Mouse (Mus musculus) olfactory bulb, adult 2 months (tissue): ENCODE data around the gene Gm6096. TPM values are rescaled to one million over a fixed set of nuclear protein-coding genes. Genes with fewer than 3 reads are reported as not detected.

Experiments
- H3K27ac ChIP-seq: fragments of 200-500 bp; 2 replicates; pipeline ENCODE4 v1.5.1; 2012; ENCODE audit warnings: low read depth, low read length; ENCODE audit not compliant: insufficient read depth
- H3K4me1 ChIP-seq: fragments of 200-500 bp; 2 replicates; pipeline ENCODE4 v1.6.1; 2012; ENCODE audit warnings: low read length; ENCODE audit not compliant: control insufficient read depth, insufficient read depth
- H3K4me3 ChIP-seq: fragments of 200-500 bp; 2 replicates; pipeline ENCODE4 v1.5.1; 2012; ENCODE audit warnings: mild to moderate bottlenecking, low read depth, low read length, moderate library complexity; ENCODE audit not compliant: insufficient read depth
- CTCF ChIP-seq: fragments of 200-500 bp; IDR thresholded peaks from 2 replicates; pipeline ENCODE4 v1.5.1; 2012; ENCODE audit warnings: low read depth, mild to moderate bottlenecking, low read length, moderate library complexity; ENCODE audit not compliant: insufficient read depth
- POLR2A ChIP-seq: fragments of 200-500 bp; IDR thresholded peaks from 2 replicates; pipeline ENCODE4 v1.6.1; 2012; ENCODE audit warnings: mild to moderate bottlenecking, low read depth, low read length, moderate library complexity; ENCODE audit not compliant: insufficient read depth
- WGBS: fragments of 180-500 bp; shearing (Covaris S2); methylation state at CpG from one replicate; pipeline ENCODE4 v1.1.7; 2018; 5-methylcytosine and 5-hydroxymethylcytosine counted together
- polyA plus RNA-seq: library from polyadenylated mRNA; stranded (reverse); fragments of >200 nt; gene quantifications from 2 replicates; pipeline ENCODE4 v1.2.4, GENCODE M21; 2012; ENCODE audit warnings: low replicate concordance; ENCODE audit not compliant: missing spikeins, insufficient read depth, insufficient read length

Gm6096 gene
- polyA plus RNA-seq, 1 experiment, result not detected

DNA sequence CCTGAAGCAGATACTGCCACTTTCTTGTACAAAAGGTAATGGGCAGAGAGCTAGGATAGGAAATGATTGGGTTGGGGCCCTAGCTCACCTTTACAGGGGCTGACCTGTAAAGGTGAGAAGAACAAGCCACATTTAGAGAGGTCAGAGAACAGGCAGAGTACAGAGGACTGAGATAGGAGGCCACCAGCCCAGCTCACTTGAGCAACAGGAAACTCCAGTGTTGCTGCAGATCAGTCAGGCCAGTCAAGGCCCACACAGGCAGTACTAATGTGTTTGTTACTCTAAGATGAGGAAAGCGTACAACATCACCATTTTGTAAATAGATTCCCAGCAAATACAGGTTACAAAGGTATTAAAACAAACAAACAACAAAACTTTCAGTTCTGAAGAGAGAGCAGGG, 5.1 kb downstream of the Gm6096 start:
- no peak for TF ChIP-seq CTCF
- TF ChIP-seq POLR2A, result no peak
- Histone ChIP-seq H3K4me3 (no peak overlapping the region), H3K27ac (no peak overlapping the region), H3K4me1 (no peaks in the 10 kb centered on the region)
- WGBS, result 100% methylated on average over 1 of the region's 1 CpGs

DNA sequence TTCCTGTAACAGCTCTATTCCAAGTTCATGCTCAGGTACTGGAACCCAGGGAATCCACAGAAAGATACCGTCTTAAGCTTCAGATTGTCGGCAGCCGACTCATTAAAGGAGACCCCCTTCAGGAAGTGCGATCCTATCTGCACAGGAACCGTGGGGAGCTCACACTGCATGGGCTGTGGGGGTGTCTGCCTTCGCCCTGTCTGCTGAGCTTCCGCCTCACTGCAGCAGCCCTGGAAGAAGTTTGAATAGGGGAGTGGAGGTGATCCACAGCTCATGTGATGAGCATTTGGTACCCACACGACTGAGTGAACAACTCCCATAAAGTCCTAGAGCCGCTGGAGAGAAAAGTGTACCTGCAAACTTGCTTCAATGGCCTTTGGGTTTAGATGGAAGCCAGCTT, 6.4 kb downstream of the Gm6096 start:
- Histone ChIP-seq H3K4me1 (no peaks in the 10 kb centered on the region), H3K4me3 (no peak overlapping the region), H3K27ac (no peak overlapping the region)
- TF ChIP-seq CTCF (no peak), POLR2A (no peak)
- 80% methylated on average over 9 of the region's 9 CpGs for WGBS

DNA sequence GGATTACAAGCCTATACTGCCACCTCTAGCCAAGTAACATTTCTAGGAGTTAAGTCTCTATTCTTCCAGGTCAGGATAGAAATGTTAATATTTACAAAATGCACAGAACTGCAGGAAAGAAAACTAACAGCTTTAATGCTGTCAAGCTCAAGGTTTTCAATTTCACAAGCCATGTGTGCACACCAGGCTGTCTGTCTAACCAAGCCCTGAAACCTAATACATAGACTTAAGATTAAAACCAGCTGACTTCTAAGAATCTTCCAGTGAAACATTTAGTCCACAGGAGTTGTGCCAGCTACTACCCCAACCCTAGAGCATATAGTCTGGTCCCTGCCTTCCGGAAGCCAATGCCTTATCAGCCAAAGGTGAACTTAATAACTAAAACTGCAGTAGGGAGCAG, 7.6 kb downstream of the Gm6096 start:
- no peak overlapping the region for H3K27ac ChIP-seq
- H3K4me1 ChIP-seq, result no peaks in the 10 kb centered on the region
- no peak for TF ChIP-seq POLR2A
- no peak for TF ChIP-seq CTCF
- H3K4me3 ChIP-seq, result no peak overlapping the region
- WGBS, result 98% methylated on average over 1 of the region's 1 CpGs

DNA sequence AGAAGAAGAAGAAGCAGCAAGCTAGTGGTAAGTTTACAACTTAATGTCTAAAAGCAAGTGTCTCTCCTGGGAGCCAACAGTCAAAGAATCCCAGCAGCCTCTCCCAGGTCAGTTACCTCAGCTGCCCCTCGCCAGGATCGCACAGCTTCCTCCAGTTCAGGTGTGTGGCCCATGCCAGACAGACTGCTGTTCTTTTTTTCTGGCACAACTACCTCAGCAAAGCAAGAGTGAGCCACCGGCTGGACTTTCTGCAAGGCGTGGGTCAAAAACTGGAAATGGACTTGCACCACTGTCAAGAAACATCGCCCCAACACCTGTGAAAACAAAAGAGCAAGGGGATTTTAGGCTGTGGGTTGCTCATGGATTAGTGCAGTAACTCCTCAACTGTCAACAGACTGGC, 12.6 kb downstream of the Gm6096 start:
- TF ChIP-seq CTCF, result no peak
- TF ChIP-seq POLR2A, result no peak
- H3K4me3 ChIP-seq, result no peak overlapping the region
- no peak overlapping the region for H3K27ac ChIP-seq
- WGBS, result 87% methylated on average over 5 of the region's 5 CpGs
- H3K4me1 ChIP-seq, result peaks cover 5% of the 10 kb centered on the region

DNA sequence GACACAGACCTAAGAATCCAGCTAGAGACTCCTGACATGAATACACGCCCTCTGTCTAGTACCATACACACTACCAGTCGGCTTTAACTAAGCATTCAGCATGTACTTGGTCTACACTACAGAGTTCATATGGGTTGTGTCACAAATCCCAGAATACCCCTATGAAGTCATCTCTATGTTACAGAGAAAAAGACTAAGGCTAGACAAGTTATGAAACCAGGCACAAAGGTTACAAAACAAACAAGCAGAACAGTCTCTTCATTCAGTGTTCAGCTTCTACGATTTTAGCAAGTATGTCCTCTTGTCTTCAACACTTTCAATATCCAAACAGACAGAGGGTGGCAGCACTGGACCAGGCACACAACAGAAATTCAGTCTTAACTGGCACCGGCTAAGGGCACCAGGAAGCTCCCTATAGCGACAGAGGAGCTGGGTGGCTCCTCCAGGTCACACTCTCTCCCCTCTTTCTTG, 15.1 kb downstream of the Gm6096 start:
- H3K4me1 ChIP-seq, result peaks cover 5% of the 10 kb centered on the region
- no peak for TF ChIP-seq POLR2A
- TF ChIP-seq CTCF, result 0 out of 2 replicates have a peak, but pooled peaks have one; percentile 18
- H3K27ac ChIP-seq, result peak overlapping the region; percentile 70; the same call in 1 of the 2 replicates
- 22% methylated on average over 5 of the region's 5 CpGs for whole genome bisulfite sequencing
- H3K4me3 ChIP-seq, result no peak overlapping the region

DNA sequence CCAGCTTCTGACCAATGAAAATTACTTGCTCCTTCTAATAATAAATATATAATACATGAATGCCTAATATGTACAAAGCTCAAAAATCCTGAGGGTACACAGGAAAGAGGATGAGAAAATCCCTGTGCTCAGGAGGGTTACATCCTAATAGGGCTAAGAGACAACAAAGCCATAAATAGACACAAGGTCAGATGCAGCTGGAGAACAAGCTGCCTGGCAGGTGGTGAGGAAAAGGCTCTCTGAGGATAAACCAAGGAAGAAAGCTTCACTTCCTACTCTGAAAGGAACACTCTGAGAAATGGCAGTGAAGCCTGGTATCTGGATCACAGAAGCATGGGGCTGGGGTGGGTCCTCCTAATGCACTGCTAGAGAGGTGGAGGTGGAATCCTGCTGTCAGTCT, 15.6 kb downstream of the Gm6096 start:
- Histone ChIP-seq H3K4me1 (peaks cover 5% of the 10 kb centered on the region), H3K27ac (peak overlapping the region; percentile 45), H3K4me3 (no peak overlapping the region)
- TF ChIP-seq POLR2A, result no peak
- TF ChIP-seq CTCF, result no peak

DNA sequence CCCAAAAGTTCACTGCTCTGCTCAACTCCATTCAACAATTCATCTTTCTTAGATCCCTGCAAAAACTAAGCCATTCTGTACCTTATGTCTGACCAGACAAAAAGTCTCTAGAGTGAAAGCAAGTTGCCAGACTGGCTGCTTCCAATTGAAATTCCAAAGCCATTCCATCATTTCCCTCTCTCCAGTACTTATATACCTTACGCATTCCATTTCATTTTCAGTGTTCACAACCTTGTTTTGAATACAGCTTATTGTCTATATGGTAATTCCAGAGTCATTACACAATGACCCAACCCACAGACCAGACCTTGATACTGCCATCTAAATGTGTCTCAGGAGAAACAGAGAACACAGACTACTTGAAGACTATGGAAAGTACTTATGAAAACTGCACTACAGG, 17.6 kb downstream of the Gm6096 start:
- no peak for TF ChIP-seq POLR2A
- no peak for TF ChIP-seq CTCF
- no peak overlapping the region for H3K27ac ChIP-seq
- peaks cover 5% of the 10 kb centered on the region for H3K4me1 ChIP-seq
- WGBS, result 89% methylated on average over 1 of the region's 1 CpGs
- no peak overlapping the region for H3K4me3 ChIP-seq

DNA sequence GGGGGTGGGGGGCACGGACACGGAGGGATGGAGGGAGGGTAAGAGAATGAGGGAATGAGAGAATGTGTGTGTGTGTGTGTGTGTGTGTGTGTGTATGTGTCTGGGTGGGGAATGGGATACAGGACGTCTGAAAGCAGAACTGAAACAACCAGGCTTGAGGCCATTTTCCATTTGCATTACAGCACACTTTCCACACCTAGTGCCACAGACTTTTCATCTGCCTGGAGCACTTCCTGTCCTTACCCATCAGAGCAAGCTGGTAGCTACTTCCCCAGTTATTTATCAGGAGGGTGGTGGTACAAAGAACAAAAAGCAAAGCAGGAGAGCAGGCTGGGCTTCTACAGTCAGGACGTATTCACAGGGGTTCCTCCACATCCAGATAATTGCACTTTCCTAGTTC, 21.6 kb downstream of the Gm6096 start:
- Histone ChIP-seq H3K27ac (no peak overlapping the region), H3K4me3 (no peak overlapping the region), H3K4me1 (no peaks in the 10 kb centered on the region)
- 64% methylated on average over 4 of the region's 4 CpGs for WGBS
- TF ChIP-seq POLR2A, result no peak
- no peak for TF ChIP-seq CTCF

DNA sequence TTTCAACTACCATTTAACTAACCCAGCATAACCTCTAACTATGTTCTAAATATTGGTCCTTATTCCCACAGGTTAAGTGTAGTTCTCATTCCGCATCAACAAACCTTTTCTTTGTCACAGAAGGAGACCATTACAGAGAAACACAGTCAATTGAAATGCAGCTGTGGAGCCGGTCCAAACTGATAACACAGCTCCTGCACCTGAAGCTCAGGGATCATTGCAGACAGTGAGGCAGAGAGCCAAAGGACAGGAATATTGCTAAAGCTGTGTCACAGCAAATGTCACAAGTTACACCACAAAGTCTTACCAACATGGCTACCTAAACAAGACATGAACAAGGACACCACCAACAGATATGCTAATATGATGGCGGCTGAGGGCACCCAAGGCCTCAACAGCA, 25.2 kb downstream of the Gm6096 start:
- WGBS, result 84% methylated on average over 3 of the region's 3 CpGs
- no peak overlapping the region for H3K27ac ChIP-seq
- H3K4me1 ChIP-seq, result no peaks in the 10 kb centered on the region
- no peak for TF ChIP-seq CTCF
- no peak for TF ChIP-seq POLR2A
- no peak overlapping the region for H3K4me3 ChIP-seq

DNA sequence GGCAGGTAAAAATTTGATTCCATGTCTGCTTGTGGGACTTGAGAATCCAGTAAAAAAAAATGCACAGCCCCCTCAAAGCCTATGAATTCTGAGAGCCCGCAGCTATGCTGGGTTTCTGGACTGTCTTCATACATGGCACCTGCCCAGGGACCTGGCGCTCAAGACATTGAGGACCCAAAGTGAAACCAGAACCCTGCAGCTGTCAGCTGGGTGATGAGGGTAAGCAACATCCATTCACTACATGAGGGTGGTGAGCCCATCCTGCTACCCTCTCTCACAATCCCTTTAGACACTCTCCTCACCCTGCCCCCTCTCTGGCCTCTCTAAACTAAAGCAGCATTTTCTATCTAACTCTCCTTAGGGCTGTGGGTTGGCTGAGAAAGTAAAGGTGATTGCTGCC, 26.8 kb downstream of the Gm6096 start:
- TF ChIP-seq POLR2A (no peak), CTCF (no peak)
- no peak overlapping the region for H3K4me3 ChIP-seq
- H3K27ac ChIP-seq, result no peak overlapping the region
- H3K4me1 ChIP-seq, result no peaks in the 10 kb centered on the region
- 88% methylated on average over 2 of the region's 2 CpGs for WGBS
